Mouse (Mus musculus) MEL (cell line): ENCODE measurements around the gene Clec3a. TPM values are rescaled to one million over a fixed set of nuclear protein-coding genes. Genes with fewer than 3 reads are reported as not detected.

Source experiments
- DNase-seq: peaks from one replicate; pipeline ENCODE4 v3.0.0; 2011; ENCODE audit warnings: low read depth, low spot score
- H3K27ac ChIP-seq: 2 replicates; pipeline ENCODE4 v1.5.1; 2012; ENCODE audit warnings: low read depth, mild to moderate bottlenecking, control low read depth, low read length, moderate library complexity; ENCODE audit not compliant: control insufficient read depth
- H3K27me3 ChIP-seq, 2 experiments: fragments of 150-350 bp in 1 of 2; sonication (generic) in 1 of 2; 2 replicates each; pipeline ENCODE4 v1.6.1; 2012; ENCODE audit warnings: low read length in 2 of 2, mild to moderate bottlenecking in 2 of 2, improper control_type of control experiment in 1 of 2, moderate library complexity in 1 of 2; ENCODE audit not compliant: insufficient read depth in 2 of 2, control insufficient read depth in 1 of 2
- H3K36me3 ChIP-seq, 2 experiments: 2 replicates each; pipeline ENCODE4 v1.6.1; 2012 to 2014; ENCODE audit warnings: low read length in 2 of 2, improper control_type of control experiment in 1 of 2, inconsistent platforms in 1 of 2, mild to moderate bottlenecking in 1 of 2; ENCODE audit not compliant: insufficient read depth in 2 of 2, control insufficient read depth in 1 of 2
- H3K4me1 ChIP-seq, 2 experiments: fragments of 150-350 bp in 1 of 2; sonication (generic) in 1 of 2; 2 replicates each; pipeline ENCODE4 v1.6.1; 2012; ENCODE audit warnings: low read length in 2 of 2, improper control_type of control experiment in 1 of 2, mild to moderate bottlenecking in 1 of 2; ENCODE audit not compliant: insufficient read depth in 2 of 2, control insufficient read depth in 1 of 2
- H3K4me3 ChIP-seq, 2 experiments: fragments of 150-350 bp in 1 of 2; sonication (generic) in 1 of 2; 2 replicates each; pipeline ENCODE4 v1.5.1; 2012; ENCODE audit warnings: low read depth in 2 of 2, low read length in 2 of 2, mild to moderate bottlenecking in 2 of 2, moderate library complexity in 2 of 2, control low read depth in 1 of 2, improper control_type of control experiment in 1 of 2; ENCODE audit not compliant: control insufficient read depth in 1 of 2, insufficient read depth in 1 of 2
- H3K79me2 ChIP-seq: 2 replicates; pipeline ENCODE4 v1.6.1; 2012; ENCODE audit warnings: mild to moderate bottlenecking, low read length, moderate library complexity; ENCODE audit not compliant: control insufficient read depth, poor library complexity, insufficient read depth
- H3K9ac ChIP-seq: 2 replicates; pipeline ENCODE4 v1.6.1; 2012; ENCODE audit warnings: low read depth, mild to moderate bottlenecking, control low read depth, low read length, moderate library complexity; ENCODE audit not compliant: control insufficient read depth, poor library complexity, severe bottlenecking
- H3K9me3 ChIP-seq: fragments of 150-350 bp; sonication (generic); replicated peaks from 2 replicates; pipeline ENCODE4 v1.6.1; 2012; ENCODE audit warnings: mild to moderate bottlenecking, low read length, improper control_type of control experiment, moderate library complexity; ENCODE audit not compliant: insufficient read depth
- CTCF ChIP-seq, 3 experiments: IDR thresholded peaks in 2 of 3; conservative IDR thresholded peaks in 1 of 3; 2 replicates each; pipeline ENCODE4 v1.5.1; 2011 to 2012; ENCODE audit warnings: low read length in 3 of 3, low read depth in 2 of 3, mild to moderate bottlenecking in 2 of 3, improper control_type of control experiment in 1 of 3, inconsistent platforms in 1 of 3, mixed read lengths in 1 of 3, moderate library complexity in 1 of 3; ENCODE audit not compliant: control insufficient read depth in 1 of 3, insufficient read depth in 1 of 3, poor library complexity in 1 of 3, severe bottlenecking in 1 of 3
- E2F4 ChIP-seq: IDR thresholded peaks from 2 replicates; pipeline ENCODE4 v1.6.1; 2011; ENCODE audit warnings: low read depth, low read length, improper control_type of control experiment, borderline replicate concordance
- ELF1 ChIP-seq: IDR thresholded peaks from 2 replicates; pipeline ENCODE4 v1.6.1; 2014; ENCODE audit warnings: low read depth, mild to moderate bottlenecking, inconsistent platforms, low read length, improper control_type of control experiment, moderate library complexity
- EP300 ChIP-seq, 2 experiments: IDR thresholded peaks; 2 replicates each; pipeline ENCODE4 v1.6.1; 2011; ENCODE audit warnings: improper control_type of control experiment in 2 of 2, low read length in 2 of 2, low read depth in 1 of 2, mild to moderate bottlenecking in 1 of 2
- GABPA ChIP-seq: IDR thresholded peaks from 2 replicates; pipeline ENCODE4 v1.6.1; 2012; ENCODE audit warnings: low read depth, mild to moderate bottlenecking, inconsistent platforms, low read length, improper control_type of control experiment, moderate library complexity
- HCFC1 ChIP-seq: IDR thresholded peaks from 2 replicates; pipeline ENCODE4 v1.6.1; 2012; ENCODE audit warnings: low read depth, mild to moderate bottlenecking, inconsistent platforms, low read length, improper control_type of control experiment, moderate library complexity
- JUND ChIP-seq: IDR thresholded peaks from 2 replicates; pipeline ENCODE4 v1.6.1; 2011; ENCODE audit warnings: low read depth, mild to moderate bottlenecking, improper control_type of control experiment, low read length
- KAT2A ChIP-seq: conservative IDR thresholded peaks from 2 replicates; pipeline ENCODE4 v1.6.1; 2012; ENCODE audit warnings: low read depth, low read length, improper control_type of control experiment, inconsistent platforms
- MAFK ChIP-seq: IDR thresholded peaks from 2 replicates; pipeline ENCODE4 v1.6.1; 2011; ENCODE audit warnings: low read depth, mild to moderate bottlenecking, low read length, improper control_type of control experiment, borderline replicate concordance
- MAX ChIP-seq: IDR thresholded peaks from 2 replicates; pipeline ENCODE4 v1.6.1; 2011; ENCODE audit warnings: low read length, improper control_type of control experiment
- MAZ ChIP-seq: IDR thresholded peaks from 2 replicates; pipeline ENCODE4 v1.6.1; 2012; ENCODE audit warnings: low read depth, mild to moderate bottlenecking, inconsistent platforms, low read length, improper control_type of control experiment
- MEF2A ChIP-seq: IDR thresholded peaks from 2 replicates; pipeline ENCODE4 v1.6.1; 2014; ENCODE audit warnings: low read depth, mild to moderate bottlenecking, inconsistent platforms, low read length, improper control_type of control experiment; ENCODE audit not compliant: poor library complexity, insufficient replicate concordance, severe bottlenecking; ENCODE audit errors: extremely low read depth
- MYB ChIP-seq: IDR thresholded peaks from 2 replicates; pipeline ENCODE4 v1.6.1; 2011; ENCODE audit warnings: mild to moderate bottlenecking, low read depth, low read length, improper control_type of control experiment
- NELFE ChIP-seq: IDR thresholded peaks from 2 replicates; pipeline ENCODE4 v1.6.1; 2011; ENCODE audit warnings: low read depth, low read length, improper control_type of control experiment
- NRF1 ChIP-seq: IDR thresholded peaks from 2 replicates; pipeline ENCODE4 v1.6.1; 2014; ENCODE audit warnings: low read depth, mild to moderate bottlenecking, inconsistent platforms, low read length, improper control_type of control experiment, moderate library complexity; ENCODE audit not compliant: poor library complexity, insufficient read depth, severe bottlenecking
- POLR2AphosphoS5 ChIP-seq: IDR thresholded peaks from 2 replicates; pipeline ENCODE4 v1.6.1; 2012; ENCODE audit warnings: low read depth, borderline replicate concordance, mild to moderate bottlenecking, inconsistent platforms, low read length, moderate library complexity, mixed read lengths
- RAD21 ChIP-seq: IDR thresholded peaks from 2 replicates; pipeline ENCODE4 v1.6.1; 2011; ENCODE audit warnings: mild to moderate bottlenecking, low read depth, low read length, improper control_type of control experiment
- SIN3A ChIP-seq: IDR thresholded peaks from 2 replicates; pipeline ENCODE4 v1.6.1; 2012; ENCODE audit warnings: low read length, improper control_type of control experiment, inconsistent platforms
- SMC3 ChIP-seq: IDR thresholded peaks from 2 replicates; pipeline ENCODE4 v1.6.1; 2011; ENCODE audit warnings: low read depth, low read length, improper control_type of control experiment
- TAL1 ChIP-seq: IDR thresholded peaks from 2 replicates; pipeline ENCODE4 v1.6.1; 2012; ENCODE audit warnings: mild to moderate bottlenecking, inconsistent platforms, low read length, moderate library complexity, mixed read lengths
- TBP ChIP-seq: IDR thresholded peaks from 2 replicates; pipeline ENCODE4 v1.8.0; 2011; ENCODE audit warnings: low read depth, low read length, improper control_type of control experiment
- TCF12 ChIP-seq: IDR thresholded peaks from 2 replicates; pipeline ENCODE4 v1.6.1; 2014; ENCODE audit warnings: low read depth, mild to moderate bottlenecking, inconsistent platforms, low read length, improper control_type of control experiment, moderate library complexity
- USF1 ChIP-seq: IDR thresholded peaks from 2 replicates; pipeline ENCODE4 v1.6.1; 2014; ENCODE audit warnings: low read depth, mild to moderate bottlenecking, inconsistent platforms, low read length, improper control_type of control experiment, moderate library complexity
- USF2 ChIP-seq, 2 experiments: IDR thresholded peaks; 2 replicates each; pipeline ENCODE4 v1.6.1; 2011 to 2012; ENCODE audit warnings: improper control_type of control experiment in 2 of 2, low read length in 2 of 2, borderline replicate concordance in 1 of 2, inconsistent platforms in 1 of 2, low read depth in 1 of 2, mild to moderate bottlenecking in 1 of 2; ENCODE audit not compliant: insufficient read depth in 1 of 2
- ZC3H11A ChIP-seq: IDR thresholded peaks from 2 replicates; pipeline ENCODE4 v1.6.1; 2012; ENCODE audit warnings: low read depth, mild to moderate bottlenecking, inconsistent platforms, low read length, improper control_type of control experiment
- polyA plus RNA-seq, 2 experiments: library from polyadenylated mRNA; stranded (reverse) in 1 of 2; unstranded in 1 of 2; fragments of >175 nt in 1 of 2; fragments of >200 nt in 1 of 2; gene quantifications; 2 replicates each; pipeline versions ENCODE4 v1.2.1 to v1.2.4; 2012; ENCODE audit warnings: low replicate concordance in 2 of 2, low read depth in 1 of 2; ENCODE audit not compliant: insufficient read length in 2 of 2, insufficient read depth in 1 of 2, missing spikeins in 1 of 2
- total RNA-seq: library from RNA; depleted of rRNA; stranded (reverse); fragments of 300-350 nt; gene quantifications from 2 replicates; pipeline ENCODE4 v1.2.3, GENCODE M21; 2012

The Clec3a gene
- total and polyA plus RNA-seq, 3 experiments, result not detected

GRCm38 (mm10) chr8:114421544-114421943 lies 3.7 kb downstream of the Clec3a start:
- H3K36me3 ChIP-seq, result no peaks in the 10 kb centered on the region
- TF ChIP-seq MAZ (no peak), MAFK (no peak), USF1 (no peak), EP300 (IDR thresholded peaks at IDR 0.05; ENCODE audit: low read depth in 1 of 2, low read length in 2 of 2) (no peak), JUND (no peak), POLR2AphosphoS5 (no peak), E2F4 (no peak), NRF1 (no peak), ELF1 (no peak), MAX (no peak), TAL1 (no peak), TBP (no peak), HCFC1 (no peak), NELFE (no peak), GABPA (no peak), TCF12 (no peak), USF2 (IDR thresholded peaks at IDR 0.05; ENCODE audit: borderline replicate concordance in 1 of 2, insufficient read depth in 1 of 2, low read depth in 1 of 2, low read length in 2 of 2) (no peak), MYB (no peak), KAT2A (no peak)
- H3K4me1 ChIP-seq, result no peaks in the 10 kb centered on the region
- H3K27ac ChIP-seq, result no peak overlapping the region
- H3K9ac ChIP-seq, result no peak overlapping the region
- no peaks in the 10 kb centered on the region for H3K79me2 ChIP-seq
- no peaks in the 10 kb centered on the region for H3K9me3 ChIP-seq
- no peak overlapping the region for H3K4me3 ChIP-seq
- DNase-seq, result no peak
- no peaks in the 10 kb centered on the region for H3K27me3 ChIP-seq

GRCm38 (mm10) chr8:114438236-114438635 lies 20.4 kb downstream of the Clec3a start:
- TF ChIP-seq HCFC1 (peak; percentile 38; the same call in 1 of the 2 replicates), SIN3A (no peak), SMC3 (peak; percentile 83), CTCF (IDR thresholded peaks at IDR 0.05 in 2 of 3, conservative IDR thresholded peaks at IDR 0.05 in 1 of 3; ENCODE audit: control insufficient read depth in 1 of 3, insufficient read depth in 1 of 3, low read depth in 2 of 3, low read length in 3 of 3, poor library complexity in 1 of 3, severe bottlenecking in 1 of 3) (peak; percentile 85 to 90 (median 89)), ZC3H11A (peak; percentile 67), MEF2A (no peak), RAD21 (peak; percentile 91)
- DNase-seq, result peak; percentile 84
- no peaks in the 10 kb centered on the region for H3K9me3 ChIP-seq
- no peak overlapping the region; a peak in 1 of 4 replicates for H3K4me3 ChIP-seq
- no peak overlapping the region for H3K27ac ChIP-seq
- H3K36me3 ChIP-seq, result peaks cover 0 to 8% of the 10 kb centered on the region in 2 experiments; a peak in 1 of 4 replicates
- no peaks in the 10 kb centered on the region; the same call in 1 of the 2 replicates for H3K79me2 ChIP-seq
- H3K27me3 ChIP-seq, result no peaks in the 10 kb centered on the region
- H3K4me1 ChIP-seq, result peaks cover 0 to 12% of the 10 kb centered on the region in 2 experiments; a peak in 1 of 4 replicates
- H3K9ac ChIP-seq, result no peak overlapping the region
